Mouse (Mus musculus) kidney, embryonic 16.5 days (tissue): Measurements from ENCODE around the gene Zfp292. TPM values are rescaled to one million over a fixed set of nuclear protein-coding genes. Genes with fewer than 3 reads are reported as not detected.
"Not testable (repeated sequence)": the region's sequence is repeated elsewhere in the genome, so short reads cannot be mapped to it uniquely, and the experiment has no call there.

Source experiments
- ATAC-seq: fragments of 200-750 bp; cut with Nextera tagmentation; 2 replicates; pipeline ENCODE4 v1.8.0; 2017; ENCODE audit warnings: moderate TSS enrichment; ENCODE audit not compliant: low FRiP score, low TSS enrichment
- H3K27ac ChIP-seq: fragments of 300-500 bp; sonication (generic); 2 replicates; pipeline ENCODE4 v1.5.1; 2014; ENCODE audit warnings: low read length
- H3K27me3 ChIP-seq: fragments of 300-500 bp; sonication (generic); 2 replicates; pipeline ENCODE4 v1.6.1; 2014; ENCODE audit warnings: low read length, control low read depth, mixed read lengths; ENCODE audit not compliant: insufficient read depth
- H3K36me3 ChIP-seq: fragments of 300-500 bp; sonication (generic); 2 replicates; pipeline ENCODE4 v1.6.1; 2014; ENCODE audit warnings: low read length, control low read depth, mixed read lengths; ENCODE audit not compliant: insufficient read depth
- H3K4me1 ChIP-seq: fragments of 300-500 bp; sonication (generic); 2 replicates; pipeline ENCODE4 v1.6.1; 2014; ENCODE audit warnings: low read length, control low read depth, mixed read lengths; ENCODE audit not compliant: insufficient read depth
- H3K4me2 ChIP-seq: fragments of 300-500 bp; sonication (generic); replicated peaks from 2 replicates; pipeline ENCODE4 v1.6.1; 2014; ENCODE audit warnings: low read depth, low read length
- H3K4me3 ChIP-seq: fragments of 300-500 bp; sonication (generic); 2 replicates; pipeline ENCODE4 v1.5.1; 2014; ENCODE audit warnings: mild to moderate bottlenecking, low read length
- H3K9ac ChIP-seq: fragments of 300-500 bp; sonication (generic); replicated peaks from 2 replicates; pipeline ENCODE4 v1.6.1; 2014; ENCODE audit warnings: low read length
- H3K9me3 ChIP-seq: fragments of 300-500 bp; sonication (generic); 2 replicates; pipeline ENCODE4 v1.6.1; 2016; ENCODE audit warnings: low read length, control low read depth
- WGBS: fragments of 180-500 bp; shearing (Covaris S2); extraction: QIAGEN DNeasy Blood & Tissue Kit; methylation state at CpG from one replicate; pipeline ENCODE4 v1.1.7; 2014; 5-methylcytosine and 5-hydroxymethylcytosine counted together
- polyA plus RNA-seq: library from polyadenylated mRNA; unstranded; fragments of >200 nt; fragmentation: Nextera tagmentation; extraction: Ambion mirVana; gene quantifications from 2 replicates; pipeline ENCODE4 v1.2.1, GENCODE M21; 2015

Gene Zfp292
- 17.0 and 19.3 TPM in 2 replicates for polyA plus RNA-seq

GRCm38 (mm10) chr4:34882818-34883217 lies at the start of gene Zfp292:
TSS of gene Zfp292 (minus strand) at chr4:34882960.
- H3K27me3 ChIP-seq: no peaks in the 10 kb centered on the region
- peak within 1 kb of the TSS; percentile 97 for H3K4me3 ChIP-seq
- peak; percentile 94 for ATAC-seq
- WGBS: under 1% methylated on average over 43 of the region's 44 CpGs
- peak within 1 kb of the TSS; percentile 99 for H3K9ac ChIP-seq
- peak within 1 kb of the TSS; percentile 64 for H3K4me2 ChIP-seq
- H3K4me1 ChIP-seq: peaks cover 32% of the 10 kb centered on the region
- peak within 1 kb of the TSS; percentile 99 for H3K27ac ChIP-seq
- no peaks in the 10 kb centered on the region; the same call in 1 of the 2 replicates for H3K36me3 ChIP-seq
- 0 out of 2 replicates have a peak, but pooled peaks cover 2% of the 10 kb centered on the region for H3K9me3 ChIP-seq

DNA sequence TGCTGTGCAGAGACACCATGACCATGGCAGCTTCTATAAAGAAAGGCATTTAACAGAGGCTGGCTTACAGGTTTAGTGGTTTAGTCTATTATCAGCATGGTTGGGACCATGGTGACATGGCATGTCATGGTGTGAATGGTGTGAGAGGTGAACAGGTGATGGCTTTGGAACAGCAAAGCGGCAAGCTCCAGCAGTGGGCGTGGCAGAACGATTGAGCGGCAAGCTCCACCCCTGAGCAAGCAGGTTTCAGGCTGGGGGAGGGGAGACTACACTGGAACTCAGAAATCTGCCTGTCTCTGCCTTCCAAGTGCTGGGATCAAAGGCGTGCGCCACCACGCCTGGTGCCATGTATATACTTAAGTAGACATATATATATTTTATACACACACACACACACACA lies 45.6 kb upstream of the Zfp292 start:
- not testable (repeated sequence) for ATAC-seq, H3K4me1 ChIP-seq
- 74% methylated on average over 7 of the region's 7 CpGs for WGBS

GRCm38 (mm10) chr4:34922177-34922870 lies 39.6 kb upstream of the Zfp292 start:
- 69% methylated on average over 6 of the region's 6 CpGs for WGBS
- H3K36me3 ChIP-seq: no peaks in the 10 kb centered on the region

More for the DNA sequence above, 45.6 kb upstream of the Zfp292 start:
- not testable (repeated sequence) for H3K4me3 ChIP-seq, H3K27ac ChIP-seq, H3K4me2 ChIP-seq, H3K9ac ChIP-seq, H3K27me3 ChIP-seq, H3K9me3 ChIP-seq, H3K36me3 ChIP-seq

DNA sequence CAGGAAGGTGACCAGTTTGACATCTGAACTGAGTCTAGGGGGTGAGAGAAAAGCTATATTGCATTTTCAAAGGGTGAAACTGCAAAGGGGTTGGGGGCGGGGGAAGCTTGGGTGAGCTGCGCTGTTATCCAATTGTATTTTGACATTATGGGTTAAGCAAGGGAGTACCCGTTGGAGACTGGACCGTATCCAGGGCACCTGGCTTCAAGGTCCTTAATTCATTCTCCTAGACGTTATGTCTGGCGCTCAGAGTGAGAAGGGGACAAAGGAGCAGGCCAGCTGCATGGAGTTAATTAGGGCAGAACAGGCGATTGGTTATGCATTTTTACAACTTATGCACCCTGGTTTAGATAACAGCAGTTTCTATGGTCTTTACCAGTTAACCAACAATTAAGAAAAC lies 34.6 kb upstream of the Zfp292 start:
- WGBS: 45% methylated on average over 7 of the region's 7 CpGs
- ATAC-seq: no peak
- Histone ChIP-seq H3K9ac (no peak overlapping the region), H3K36me3 (no peaks in the 10 kb centered on the region), H3K27me3 (no peaks in the 10 kb centered on the region), H3K9me3 (no peaks in the 10 kb centered on the region), H3K4me2 (no peak overlapping the region), H3K4me3 (no peak overlapping the region), H3K27ac (no peak overlapping the region), H3K4me1 (no peaks in the 10 kb centered on the region)

More at GRCm38 (mm10) chr4:34922177-34922870, 39.6 kb upstream of the Zfp292 start:
- Histone ChIP-seq H3K4me1 (no peaks in the 10 kb centered on the region), H3K4me3 (no peak overlapping the region), H3K9me3 (no peaks in the 10 kb centered on the region), H3K9ac (no peak overlapping the region), H3K27me3 (no peaks in the 10 kb centered on the region), H3K4me2 (no peak overlapping the region), H3K27ac (no peak overlapping the region)
- no peak for ATAC-seq

DNA sequence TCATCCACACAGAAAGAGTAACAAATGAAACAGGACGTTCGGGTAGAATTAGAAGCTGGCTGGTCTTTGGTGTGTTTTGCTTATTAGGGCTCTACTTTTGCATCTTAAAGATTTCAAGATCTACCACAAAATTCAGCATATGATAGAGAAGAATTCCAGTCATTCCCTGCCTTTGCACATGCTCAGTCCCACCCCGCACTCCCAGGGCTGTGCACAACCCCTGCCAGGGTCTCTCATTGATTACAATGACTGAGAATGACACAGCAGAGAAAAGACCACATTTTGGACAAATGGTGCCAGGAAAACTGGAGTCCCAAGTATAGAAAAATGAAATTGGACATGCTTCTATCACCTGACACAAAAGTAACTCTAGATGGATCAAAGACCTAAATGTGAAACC lies 29.4 kb upstream of the Zfp292 start:
- H3K4me2 ChIP-seq: no peak overlapping the region
- no peaks in the 10 kb centered on the region for H3K9me3 ChIP-seq
- H3K36me3 ChIP-seq: no peaks in the 10 kb centered on the region
- no peak overlapping the region for H3K27ac ChIP-seq
- H3K4me1 ChIP-seq: no peaks in the 10 kb centered on the region
- 79% methylated on average over 3 of the region's 3 CpGs for WGBS
- no peak overlapping the region for H3K4me3 ChIP-seq
- H3K9ac ChIP-seq: no peak overlapping the region
- H3K27me3 ChIP-seq: no peaks in the 10 kb centered on the region
- no peak for ATAC-seq

GRCm38 (mm10) chr4:34911401-34911800 lies 28.6 kb upstream of the Zfp292 start:
- Histone ChIP-seq H3K4me3 (no peak overlapping the region), H3K27ac (no peak overlapping the region), H3K27me3 (no peaks in the 10 kb centered on the region), H3K36me3 (no peaks in the 10 kb centered on the region), H3K9ac (no peak overlapping the region), H3K4me1 (no peaks in the 10 kb centered on the region), H3K9me3 (no peaks in the 10 kb centered on the region), H3K4me2 (no peak overlapping the region)
- WGBS: 54% methylated on average over 3 of the region's 3 CpGs
- no peak for ATAC-seq

GRCm38 (mm10) chr4:34908127-34908526 lies 25.4 kb upstream of the Zfp292 start:
- H3K27ac ChIP-seq: no peak overlapping the region
- no peaks in the 10 kb centered on the region for H3K27me3 ChIP-seq
- H3K36me3 ChIP-seq: no peaks in the 10 kb centered on the region
- WGBS: 83% methylated on average over 7 of the region's 7 CpGs
- H3K9ac ChIP-seq: no peak overlapping the region
- H3K4me2 ChIP-seq: no peak overlapping the region
- no peaks in the 10 kb centered on the region for H3K4me1 ChIP-seq
- 0 out of 2 replicates have a peak, but pooled peaks have one; percentile 35 for ATAC-seq
- H3K4me3 ChIP-seq: no peak overlapping the region
- no peaks in the 10 kb centered on the region for H3K9me3 ChIP-seq

DNA sequence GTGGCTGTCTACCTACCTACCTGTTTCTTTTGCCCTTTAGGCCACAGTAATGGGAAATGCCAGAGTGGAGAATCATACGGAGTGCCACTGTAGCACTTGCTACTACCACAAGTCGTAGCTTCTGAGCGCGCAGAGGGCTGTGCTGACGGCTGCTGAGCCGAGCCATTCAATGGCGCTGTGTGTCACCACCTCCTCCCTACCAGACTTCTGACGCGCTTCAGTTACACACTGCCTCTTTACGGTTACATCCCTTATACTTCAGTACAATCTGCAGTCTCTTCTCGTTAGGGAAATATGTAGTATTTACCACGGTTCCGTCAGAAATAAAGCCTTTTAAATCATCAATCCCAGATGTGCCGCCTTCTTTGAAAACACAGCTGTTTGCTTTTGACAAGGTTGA lies 24.3 kb upstream of the Zfp292 start:
- 42% methylated on average over 14 of the region's 14 CpGs for WGBS
- Histone ChIP-seq H3K9me3 (no peaks in the 10 kb centered on the region), H3K27me3 (no peaks in the 10 kb centered on the region), H3K9ac (no peak overlapping the region), H3K4me3 (no peak overlapping the region), H3K4me1 (no peaks in the 10 kb centered on the region), H3K27ac (no peak overlapping the region), H3K36me3 (no peaks in the 10 kb centered on the region), H3K4me2 (peak overlapping the region; percentile 25)
- ATAC-seq: no peak

- no peaks in the 10 kb centered on the region for H3K27me3 ChIP-seq
Observed at GRCm38 (mm10) chr4:34906151-34906550, 23.4 kb upstream of the Zfp292 start.

DNA sequence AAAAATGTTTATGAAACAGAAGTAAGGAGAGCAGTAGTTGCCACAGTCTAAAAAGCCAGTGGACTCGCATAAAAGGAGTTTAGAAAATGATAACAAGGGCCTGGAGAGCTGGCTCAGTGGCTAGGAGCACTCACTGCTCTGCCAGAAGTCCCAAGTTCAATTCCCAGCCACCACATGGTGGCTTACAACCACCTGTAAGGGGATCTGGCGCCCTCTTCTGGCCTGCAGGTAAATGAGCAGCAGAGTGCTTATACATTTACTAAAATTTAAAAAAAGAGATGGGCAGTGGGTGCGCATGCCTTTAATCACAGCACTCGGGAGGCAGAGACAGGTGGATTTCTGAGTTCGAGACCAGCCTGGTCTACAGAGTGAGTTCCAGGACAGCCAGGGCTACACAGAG lies 22.6 kb upstream of the Zfp292 start:
- H3K27me3 ChIP-seq: no peaks in the 10 kb centered on the region
- no peak for ATAC-seq
- H3K9me3 ChIP-seq: no peaks in the 10 kb centered on the region
- H3K4me2 ChIP-seq: no peak overlapping the region
- H3K4me3 ChIP-seq: no peak overlapping the region
- H3K4me1 ChIP-seq: no peaks in the 10 kb centered on the region
- WGBS: 64% methylated on average over 5 of the region's 5 CpGs
- H3K27ac ChIP-seq: no peak overlapping the region
- H3K36me3 ChIP-seq: no peaks in the 10 kb centered on the region
- no peak overlapping the region for H3K9ac ChIP-seq

More at GRCm38 (mm10) chr4:34906151-34906550, 23.4 kb upstream of the Zfp292 start:
- no peaks in the 10 kb centered on the region for H3K9me3 ChIP-seq
- H3K4me2 ChIP-seq: no peak overlapping the region
- H3K4me3 ChIP-seq: no peak overlapping the region
- H3K4me1 ChIP-seq: no peaks in the 10 kb centered on the region
- no peak overlapping the region for H3K9ac ChIP-seq
- ATAC-seq: no peak
- H3K36me3 ChIP-seq: no peaks in the 10 kb centered on the region
- WGBS: 71% methylated on average over 4 of the region's 4 CpGs
- no peak overlapping the region for H3K27ac ChIP-seq
